Mouse (Mus musculus): ENCODE data around the gene Dmkn. TPM values are rescaled to one million over a fixed set of nuclear protein-coding genes. Genes with fewer than 3 reads are reported as not detected.
"Not testable (repeated sequence)": the region's sequence is repeated elsewhere in the genome, so short reads cannot be mapped to it uniquely, and the experiment has no call there.

The Dmkn gene
- total RNA-seq (2021): 1 to 10 TPM; 1.9 to 2.1 TPM
- long read RNA-seq, experiment 1: 0 reads
- long read RNA-seq, experiment 2, partial matches to known transcripts: 1 of 2 reads
- long read RNA-seq, experiment 2, other reads (novel, unspliced or antisense): 0 of 2 reads

DNA sequence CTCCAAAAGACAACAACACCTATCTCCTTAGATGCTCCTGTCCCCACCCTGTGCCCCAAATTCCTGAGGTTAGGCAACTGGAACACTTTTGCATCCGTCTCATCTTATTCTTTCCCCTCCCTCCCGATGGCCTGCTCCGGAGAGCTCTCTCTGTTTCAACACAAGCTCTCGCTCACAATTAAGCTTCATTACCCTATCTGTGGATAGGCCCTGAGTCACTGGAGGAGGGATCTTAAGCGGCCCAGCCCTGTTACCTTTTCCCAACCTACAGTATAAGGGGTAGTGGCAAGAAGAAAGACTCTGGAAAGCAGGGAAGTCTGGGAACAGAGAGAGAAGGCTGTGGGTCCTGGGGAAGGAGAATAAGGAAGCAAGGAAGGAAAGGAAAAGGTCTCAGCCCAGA is at the start of gene Dmkn:
Gene Dmkn, plus strand, starts transcription at position 301 of the 400 bp plus-strand sequence.
- Histone ChIP-seq H3K4me3 (no peak within 1 kb of the TSS), H3K27ac (no peak within 1 kb of the TSS)
- no peak for DNase-seq (ENCODE audit: extremely low spot score in 1 of 2, low spot score in 2 of 2)
- TF ChIP-seq CTCF (IDR thresholded peaks at IDR 0.05): no peak
- intact Hi-C loops (cut with DNase I): no loop called here

- intact Hi-C loops (cut with DNase I): loop anchor here (5.0 kb wide), 2 partner anchors 35 to 40 kb away; no protein-coding TSS in a partner anchor
- no peak for TF ChIP-seq CTCF (IDR thresholded peaks at IDR 0.05)
- peak overlapping the region; percentile 30 for H3K4me3 ChIP-seq
- peak; percentile 41 for DNase-seq (ENCODE audit: extremely low spot score in 1 of 2, low spot score in 2 of 2)
- no peak overlapping the region for H3K27ac ChIP-seq
These were observed 46.4 kb upstream of the Dmkn start for GRCm38 (mm10) chr7:30717006-30717715.

DNA sequence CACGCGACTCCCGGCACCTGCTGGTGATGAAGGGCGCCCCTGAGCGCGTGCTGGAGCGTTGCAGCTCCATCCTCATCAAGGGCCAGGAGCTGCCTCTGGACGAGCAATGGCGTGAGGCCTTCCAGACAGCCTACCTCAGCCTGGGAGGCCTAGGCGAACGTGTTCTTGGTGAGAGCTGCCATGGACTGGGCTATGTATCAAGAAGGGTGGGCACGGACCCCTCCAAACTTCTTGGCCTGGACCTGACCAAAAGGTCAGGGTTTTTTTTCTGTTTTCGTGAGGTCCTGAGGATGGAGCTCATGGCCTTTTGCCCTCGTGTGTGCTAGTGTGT is 45.9 kb upstream of the Dmkn start:
- peak overlapping the region; percentile 30 for H3K4me3 ChIP-seq
- intact Hi-C loops (cut with DNase I): loop anchor here (5.0 kb wide), 2 partner anchors 35 to 40 kb away; no protein-coding TSS in a partner anchor
- no peak overlapping the region for H3K27ac ChIP-seq
- DNase-seq (ENCODE audit: extremely low spot score in 1 of 2, low spot score in 2 of 2): no peak
- TF ChIP-seq CTCF (IDR thresholded peaks at IDR 0.05): no peak

- no peak for DNase-seq (ENCODE audit: extremely low spot score in 1 of 2, low spot score in 2 of 2)
- intact Hi-C loops (cut with DNase I): loop anchor here (5.0 to 10.0 kb wide), 3 partner anchors 37 to 135 kb away; partner anchors contain the start of gene Kmt2b
- TF ChIP-seq CTCF (IDR thresholded peaks at IDR 0.05): no peak
- Histone ChIP-seq H3K27ac (no peak overlapping the region), H3K4me3 (no peak overlapping the region)
These were observed 43.9 kb upstream of the Dmkn start for GRCm38 (mm10) chr7:30719669-30720068.

GRCm38 (mm10) chr7:30721286-30721685 is 42.3 kb upstream of the Dmkn start:
- no peak overlapping the region for H3K4me3 ChIP-seq
- no peak overlapping the region for H3K27ac ChIP-seq
- DNase-seq (ENCODE audit: extremely low spot score in 1 of 2, low spot score in 2 of 2): no peak
- intact Hi-C loops (cut with DNase I): loop anchor here (10.0 kb wide), 1 partner anchor 136 kb away; the partner anchor contains the start of gene Kmt2b
- no peak for TF ChIP-seq CTCF (IDR thresholded peaks at IDR 0.05)

DNA sequence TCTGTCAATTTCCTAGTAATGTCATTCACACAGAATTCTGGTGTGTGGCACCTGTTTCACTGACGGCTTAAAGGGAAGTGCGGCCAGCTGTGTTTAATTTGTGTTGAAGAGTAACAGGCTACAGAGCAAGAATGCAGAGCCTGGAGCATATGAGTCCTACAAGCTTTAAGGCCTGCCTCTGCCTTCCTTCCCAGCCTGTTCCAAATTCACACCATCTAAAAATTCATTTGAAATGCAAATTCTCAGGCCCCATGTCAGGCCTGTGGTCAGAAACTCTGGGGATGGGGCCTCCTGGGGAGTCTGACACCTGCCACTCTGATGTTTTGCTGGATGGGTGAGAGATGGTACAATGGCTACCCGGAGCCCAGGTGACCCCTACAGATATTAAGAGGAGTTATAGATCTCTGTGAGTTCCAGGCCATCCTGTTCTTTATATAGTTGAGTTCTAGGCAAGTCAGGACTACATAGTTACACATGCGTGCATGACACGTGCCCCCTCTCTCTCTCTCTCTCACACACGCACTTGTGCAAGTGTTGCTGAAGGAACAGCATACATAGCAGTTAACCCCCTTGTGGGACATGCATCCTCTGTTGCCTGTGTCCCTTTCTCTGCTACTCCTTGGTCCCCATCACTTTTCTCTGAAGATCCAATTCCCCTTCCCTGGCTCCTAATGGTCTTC is 40.1 kb upstream of the Dmkn start:
- Histone ChIP-seq H3K4me3 (no peak overlapping the region), H3K27ac (no peak overlapping the region)
- DNase-seq (ENCODE audit: extremely low spot score in 1 of 2, low spot score in 2 of 2): no peak
- TF ChIP-seq CTCF (IDR thresholded peaks at IDR 0.05): no peak
- intact Hi-C loops (cut with DNase I): loop anchor here (10.0 kb wide), 1 partner anchor 139 kb away; the partner anchor contains the start of gene Kmt2b

DNA sequence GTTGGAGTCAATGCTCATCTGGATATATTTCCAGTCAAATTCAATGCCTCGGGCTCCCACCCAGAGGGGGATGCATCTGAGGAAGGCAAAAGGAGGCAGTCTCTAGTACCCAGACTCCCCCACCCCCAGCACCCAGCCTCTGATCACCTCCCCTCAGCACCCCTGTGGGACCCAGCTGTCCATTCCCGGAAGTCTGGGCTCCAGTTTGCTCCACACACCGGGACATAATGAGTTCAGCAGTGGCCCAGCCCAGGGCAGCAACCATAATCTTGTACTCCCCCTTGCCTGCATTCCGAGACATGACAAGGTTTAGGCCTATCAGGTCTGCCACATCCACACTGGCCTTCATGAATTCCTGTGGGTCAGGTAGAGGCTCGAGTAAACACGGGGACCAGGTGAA is 35.3 kb upstream of the Dmkn start:
- H3K4me3 ChIP-seq: peak overlapping the region; percentile 80
- no peak for TF ChIP-seq CTCF (IDR thresholded peaks at IDR 0.05)
- DNase-seq (ENCODE audit: extremely low spot score in 1 of 2, low spot score in 2 of 2): no peak
- intact Hi-C loops (cut with DNase I): loop anchor here (2.0 to 10.0 kb wide), 2 partner anchors 133 to 143 kb away; partner anchors contain the start of genes Ffar1 and Kmt2b
- no peak overlapping the region for H3K27ac ChIP-seq

GRCm38 (mm10) chr7:30728739-30729395 is 34.7 kb upstream of the Dmkn start:
- Histone ChIP-seq H3K4me3 (peak overlapping the region; percentile 80), H3K27ac (peak overlapping the region; percentile 95)
- intact Hi-C loops (cut with DNase I): loop anchor here (1.0 to 10.0 kb wide), 4 partner anchors 64 to 144 kb away; partner anchors contain the start of genes Ffar1, Kmt2b and Rbm42
- TF ChIP-seq CTCF (IDR thresholded peaks at IDR 0.05): no peak; the same call in 1 of the 2 replicates
- DNase-seq (ENCODE audit: extremely low spot score in 1 of 2, low spot score in 2 of 2): no peak

GRCm38 (mm10) chr7:30729396-30730063 is 34.0 kb upstream of the Dmkn start, which contains the start of gene Tmem147:
Gene Tmem147, minus strand, starts transcription at chr7:30729540.
- peak within 1 kb of the TSS; percentile 80 for H3K4me3 ChIP-seq
- intact Hi-C loops (cut with DNase I): loop anchor here (1.0 to 10.0 kb wide), 5 partner anchors 64 to 345 kb away; partner anchors contain the start of genes Ffar1, Fxyd3, Kmt2b and Rbm42
- TF ChIP-seq CTCF (IDR thresholded peaks at IDR 0.05): peak; percentile 21
- DNase-seq (ENCODE audit: extremely low spot score in 1 of 2, low spot score in 2 of 2): peak; percentile 97 to 98
- peak within 1 kb of the TSS; percentile 95 for H3K27ac ChIP-seq

GRCm38 (mm10) chr7:30730064-30730722 is 33.4 kb upstream of the Dmkn start:
- not testable (repeated sequence) for DNase-seq (ENCODE audit: extremely low spot score in 1 of 2, low spot score in 2 of 2); H3K27ac ChIP-seq
- H3K4me3 ChIP-seq: peak overlapping the region; percentile 80
- intact Hi-C loops (cut with DNase I): loop anchor here (10.0 kb wide), 1 partner anchor 345 kb away; the partner anchor contains the start of gene Fxyd3

Data from left cerebral cortex, adult 2 months (tissue).